Mouse (Mus musculus): ENCODE measurements at regions not wholly inside any gene's neighbourhood (a gene's known extent, or its start where the extent isn't known, plus 50 kb on each side); places are given as distances from the start of the nearest gene placed in this dataset.

DNA sequence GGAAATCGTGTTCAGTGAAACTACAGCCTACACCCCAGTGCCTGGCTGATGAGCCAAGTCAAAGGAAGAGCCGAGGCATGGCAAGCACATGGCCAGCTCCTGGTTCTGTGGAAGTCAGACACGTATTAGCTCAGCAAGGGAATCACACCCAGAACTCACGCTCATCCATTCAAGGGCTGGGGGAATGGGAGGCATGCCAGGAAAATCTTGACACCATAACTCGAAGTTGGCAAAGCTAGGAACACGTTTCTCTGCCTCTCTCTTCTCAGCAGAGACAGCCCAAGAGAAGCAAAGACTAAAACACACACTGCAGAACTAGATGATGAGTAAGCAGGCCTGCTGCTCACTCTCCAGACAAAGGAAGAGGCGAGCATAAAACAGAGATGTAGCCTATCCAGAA, 53.5 kb upstream of the Ypel5 start:
- no peaks in the 10 kb centered on the region; the same call in 1 of the 2 replicates for H3K27me3 ChIP-seq (ENCODE audit: control insufficient read depth, insufficient read depth, low read length)
- H3K4me3 ChIP-seq (replicated peaks; ENCODE audit: insufficient read depth, low read depth, low read length) = no peak overlapping the region
- 24% methylated on average over 7 of the region's 7 CpGs for WGBS
- no peak overlapping the region for H3K27ac ChIP-seq (ENCODE audit: insufficient read depth, low read length)
- no peak for DNase-seq
- TF ChIP-seq POLR2A (IDR thresholded peaks at IDR 0.05; ENCODE audit: borderline replicate concordance, insufficient read depth, low read length) (no peak), CTCF (IDR thresholded peaks at IDR 0.05; ENCODE audit: borderline replicate concordance, insufficient read depth, low read depth, low read length) (no peak)
- H3K4me1 ChIP-seq (ENCODE audit: control insufficient read depth, insufficient read depth, low read length) = no peaks in the 10 kb centered on the region

DNA sequence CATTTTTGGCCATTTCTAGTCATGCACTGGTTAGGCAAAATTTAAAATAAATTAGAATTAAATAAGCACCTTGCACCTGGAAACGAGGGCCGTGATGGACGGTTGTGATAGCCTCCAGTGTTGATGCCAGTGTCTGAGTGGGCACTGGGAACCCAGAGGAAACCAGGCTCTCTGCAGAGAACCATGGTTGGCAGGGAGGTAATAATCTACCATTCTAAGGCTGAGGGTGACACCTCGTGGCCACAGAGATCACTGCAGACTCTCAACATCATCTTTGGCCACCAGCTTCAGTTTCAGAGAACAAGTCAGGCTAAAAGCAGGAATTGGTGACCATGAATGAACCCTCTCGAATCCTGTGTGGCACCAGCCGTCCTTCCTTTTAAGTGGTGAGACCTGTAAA, 54.5 kb upstream of the Ypel5 start:
- DNase-seq = peak; percentile 41 to 71
- WGBS = 3% methylated on average over 6 of the region's 6 CpGs

DNA sequence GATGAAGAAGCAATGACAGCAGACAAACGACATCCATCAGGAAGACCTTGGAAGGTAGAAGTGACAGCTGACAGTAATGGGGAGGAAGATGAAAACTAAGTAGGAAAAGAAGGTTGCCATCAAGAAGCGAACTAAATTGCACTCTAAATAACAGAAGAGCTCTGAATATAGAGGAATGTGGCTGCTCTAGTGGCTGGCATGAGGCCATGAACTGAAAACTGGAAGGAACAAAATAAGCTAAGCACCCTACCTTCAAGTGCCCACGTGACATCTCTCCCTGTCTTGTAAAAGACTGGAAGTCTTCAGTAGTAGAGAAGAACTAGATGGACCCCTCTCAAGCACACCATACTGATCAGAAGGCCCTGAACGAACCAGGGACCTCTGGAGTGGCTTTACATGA, 68.0 kb upstream of the Ypel5 start:
- TF ChIP-seq POLR2A (IDR thresholded peaks at IDR 0.05; ENCODE audit: borderline replicate concordance, insufficient read depth, low read length) = no peak
- no peak for TF ChIP-seq CTCF (IDR thresholded peaks at IDR 0.05; ENCODE audit: borderline replicate concordance, insufficient read depth, low read depth, low read length)
- H3K27me3 ChIP-seq (ENCODE audit: control insufficient read depth, insufficient read depth, low read length) = no peaks in the 10 kb centered on the region
- WGBS = 67% methylated on average over 4 of the region's 4 CpGs
- H3K27ac ChIP-seq (ENCODE audit: insufficient read depth, low read length) = no peak overlapping the region
- no peak overlapping the region for H3K4me3 ChIP-seq (replicated peaks; ENCODE audit: insufficient read depth, low read depth, low read length)
- no peaks in the 10 kb centered on the region for H3K4me1 ChIP-seq (ENCODE audit: control insufficient read depth, insufficient read depth, low read length)
- no peak for DNase-seq

More for the DNA sequence above, 54.5 kb upstream of the Ypel5 start:
- no peak overlapping the region for H3K4me3 ChIP-seq (replicated peaks; ENCODE audit: insufficient read depth, low read depth, low read length)
- no peak overlapping the region for H3K27ac ChIP-seq (ENCODE audit: insufficient read depth, low read length)
- peak; percentile 98 for TF ChIP-seq CTCF (IDR thresholded peaks at IDR 0.05; ENCODE audit: borderline replicate concordance, insufficient read depth, low read depth, low read length)
- no peak for TF ChIP-seq POLR2A (IDR thresholded peaks at IDR 0.05; ENCODE audit: borderline replicate concordance, insufficient read depth, low read length)
- no peaks in the 10 kb centered on the region; the same call in 1 of the 2 replicates for H3K27me3 ChIP-seq (ENCODE audit: control insufficient read depth, insufficient read depth, low read length)
- H3K4me1 ChIP-seq (ENCODE audit: control insufficient read depth, insufficient read depth, low read length) = no peaks in the 10 kb centered on the region

GRCm38 (mm10) chr17:72760937-72761336, 75.3 kb upstream of the Ypel5 start:
- 12% methylated on average over 3 of the region's 3 CpGs for WGBS
- TF ChIP-seq POLR2A (IDR thresholded peaks at IDR 0.05; ENCODE audit: borderline replicate concordance, insufficient read depth, low read length) (no peak), CTCF (IDR thresholded peaks at IDR 0.05; ENCODE audit: borderline replicate concordance, insufficient read depth, low read depth, low read length) (no peak)
- no peak for DNase-seq

DNA sequence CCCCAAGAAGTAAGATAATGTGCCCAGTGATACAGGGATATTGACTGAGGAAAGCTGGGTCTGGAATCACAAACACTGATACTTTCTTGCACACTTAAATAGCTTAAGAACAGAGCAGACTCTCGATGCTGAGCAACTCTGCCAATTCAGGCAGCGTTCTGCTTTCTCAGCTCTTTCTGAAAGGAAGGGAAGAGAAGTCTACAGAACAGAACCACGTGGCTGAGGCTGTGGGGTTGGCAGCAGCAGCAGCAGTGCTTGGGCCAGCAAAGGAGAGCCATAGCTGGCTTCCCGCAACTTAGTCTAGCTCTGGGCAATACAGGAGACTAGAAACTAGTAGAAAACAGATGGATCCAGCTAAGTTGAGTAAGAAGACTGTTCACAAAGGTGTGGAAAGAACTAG, 89.8 kb upstream of the Ypel5 start:
- DNase-seq = peak in 1 of 2 experiments; percentile 8
- 43% methylated on average over 4 of the region's 4 CpGs for WGBS
- Histone ChIP-seq H3K27me3 (ENCODE audit: control insufficient read depth, insufficient read depth, low read length) (no peaks in the 10 kb centered on the region), H3K4me3 (replicated peaks; ENCODE audit: insufficient read depth, low read depth, low read length) (no peak overlapping the region), H3K4me1 (ENCODE audit: control insufficient read depth, insufficient read depth, low read length) (no peaks in the 10 kb centered on the region), H3K27ac (ENCODE audit: insufficient read depth, low read length) (no peak overlapping the region)
- TF ChIP-seq CTCF (IDR thresholded peaks at IDR 0.05; ENCODE audit: borderline replicate concordance, insufficient read depth, low read depth, low read length) (no peak), POLR2A (IDR thresholded peaks at IDR 0.05; ENCODE audit: borderline replicate concordance, insufficient read depth, low read length) (no peak)

More at GRCm38 (mm10) chr17:72760937-72761336, 75.3 kb upstream of the Ypel5 start:
- no peak overlapping the region for H3K27ac ChIP-seq (ENCODE audit: insufficient read depth, low read length)
- H3K27me3 ChIP-seq (ENCODE audit: control insufficient read depth, insufficient read depth, low read length) = no peaks in the 10 kb centered on the region
- H3K4me3 ChIP-seq (replicated peaks; ENCODE audit: insufficient read depth, low read depth, low read length) = no peak overlapping the region
- H3K4me1 ChIP-seq (ENCODE audit: control insufficient read depth, insufficient read depth, low read length) = no peaks in the 10 kb centered on the region

DNA sequence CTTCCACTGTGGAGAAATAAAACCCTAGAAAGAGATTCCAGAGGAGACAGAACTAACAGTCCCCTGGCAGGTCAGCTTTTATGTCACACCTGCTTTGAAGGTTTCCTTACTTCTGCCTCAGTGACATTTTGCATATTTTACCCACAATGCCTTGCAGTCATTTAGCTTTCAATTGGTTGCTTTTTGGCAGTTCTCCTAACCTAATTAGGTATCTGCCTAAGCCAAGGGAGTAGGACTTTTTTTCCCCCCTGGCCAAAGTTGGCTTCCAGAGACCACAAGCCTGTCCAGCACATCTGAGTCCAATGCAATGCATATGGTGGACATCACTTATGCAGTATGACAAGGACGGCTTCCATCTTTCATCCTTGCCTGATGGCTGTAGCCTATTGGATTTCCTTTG, 103.2 kb upstream of the Ypel5 start:
- no peak for TF ChIP-seq CTCF (IDR thresholded peaks at IDR 0.05; ENCODE audit: borderline replicate concordance, insufficient read depth, low read depth, low read length)
- DNase-seq = no peak
- Histone ChIP-seq H3K27ac (ENCODE audit: insufficient read depth, low read length) (no peak overlapping the region), H3K4me1 (ENCODE audit: control insufficient read depth, insufficient read depth, low read length) (no peaks in the 10 kb centered on the region; the same call in 1 of the 2 replicates), H3K27me3 (ENCODE audit: control insufficient read depth, insufficient read depth, low read length) (no peaks in the 10 kb centered on the region; the same call in 1 of the 2 replicates), H3K4me3 (replicated peaks; ENCODE audit: insufficient read depth, low read depth, low read length) (no peak overlapping the region)
- WGBS = 31% methylated on average over 1 of the region's 1 CpGs

GRCm38 (mm10) chr17:72731691-72732090, 104.6 kb upstream of the Ypel5 start:
- no peaks in the 10 kb centered on the region; the same call in 1 of the 2 replicates for H3K4me1 ChIP-seq (ENCODE audit: control insufficient read depth, insufficient read depth, low read length)
- 30% methylated on average over 6 of the region's 6 CpGs for WGBS
- TF ChIP-seq POLR2A (IDR thresholded peaks at IDR 0.05; ENCODE audit: borderline replicate concordance, insufficient read depth, low read length) (no peak), CTCF (IDR thresholded peaks at IDR 0.05; ENCODE audit: borderline replicate concordance, insufficient read depth, low read depth, low read length) (no peak)
- no peak overlapping the region for H3K27ac ChIP-seq (ENCODE audit: insufficient read depth, low read length)
- no peaks in the 10 kb centered on the region; the same call in 1 of the 2 replicates for H3K27me3 ChIP-seq (ENCODE audit: control insufficient read depth, insufficient read depth, low read length)
- no peak for DNase-seq
- H3K4me3 ChIP-seq (replicated peaks; ENCODE audit: insufficient read depth, low read depth, low read length) = no peak overlapping the region

DNA sequence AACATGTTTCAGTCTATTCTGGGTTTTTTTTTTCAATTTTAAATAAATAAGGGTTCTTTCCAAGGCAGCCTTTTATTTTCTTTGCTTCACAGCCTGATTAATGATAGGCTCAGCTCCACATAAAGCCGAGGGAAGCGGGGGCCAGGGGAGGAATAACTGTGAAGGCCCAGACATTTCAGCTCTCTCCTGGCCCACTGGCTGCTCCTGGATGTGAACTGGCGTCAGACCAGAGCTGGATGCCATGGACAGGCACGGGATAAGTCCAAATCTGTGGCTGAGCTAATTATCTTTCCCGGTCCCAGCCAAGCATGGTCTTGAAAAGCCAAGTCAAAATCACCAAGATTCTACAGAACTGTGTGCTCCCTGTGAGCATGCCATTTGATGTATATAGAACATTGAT, 105.1 kb upstream of the Ypel5 start:
- Histone ChIP-seq H3K4me3 (replicated peaks; ENCODE audit: insufficient read depth, low read depth, low read length) (no peak overlapping the region), H3K27ac (ENCODE audit: insufficient read depth, low read length) (no peak overlapping the region), H3K27me3 (ENCODE audit: control insufficient read depth, insufficient read depth, low read length) (no peaks in the 10 kb centered on the region; the same call in 1 of the 2 replicates), H3K4me1 (ENCODE audit: control insufficient read depth, insufficient read depth, low read length) (no peaks in the 10 kb centered on the region; the same call in 1 of the 2 replicates)
- 17% methylated on average over 5 of the region's 5 CpGs for WGBS
- TF ChIP-seq CTCF (IDR thresholded peaks at IDR 0.05; ENCODE audit: borderline replicate concordance, insufficient read depth, low read depth, low read length) (no peak), POLR2A (IDR thresholded peaks at IDR 0.05; ENCODE audit: borderline replicate concordance, insufficient read depth, low read length) (no peak)
- DNase-seq = no peak

Data from cerebellum, adult 2 months (tissue).